Mouse (Mus musculus): ENCODE results near the gene Lhx2. TPM values are rescaled to one million over a fixed set of nuclear protein-coding genes. Genes with fewer than 3 reads are reported as not detected.

Gene Lhx2
- polyA plus RNA-seq, 1 experiment from 2014 or later: 4.3 TPM

- WGBS: under 1% methylated on average over 19 of the region's 19 CpGs
- ATAC-seq (ENCODE audit: low read depth): no peak
- H3K27ac ChIP-seq (replicated peaks): no peak overlapping the region
- H3K36me3 ChIP-seq: no peaks in the 10 kb centered on the region
- H3K27me3 ChIP-seq: peaks cover 99% of the 10 kb centered on the region
- H3K9me3 ChIP-seq: no peaks in the 10 kb centered on the region
- peak overlapping the region; percentile 35 for H3K4me2 ChIP-seq
- H3K4me1 ChIP-seq (replicated peaks): peaks cover 43% of the 10 kb centered on the region
- no peak overlapping the region for H3K9ac ChIP-seq
- H3K4me3 ChIP-seq: peak overlapping the region; percentile 19
Observed at GRCm38 (mm10) chr2:38355731-38356427, 16.8 kb downstream of the Lhx2 start.

- H3K36me3 ChIP-seq: no peaks in the 10 kb centered on the region
- peaks cover 99% of the 10 kb centered on the region for H3K27me3 ChIP-seq
Observed at GRCm38 (mm10) chr2:38356428-38357260, 17.6 kb downstream of the Lhx2 start.

GRCm38 (mm10) chr2:38357294-38358246, 18.5 kb downstream of the Lhx2 start:
- H3K9ac ChIP-seq: no peak overlapping the region
- under 1% methylated on average over 35 of the region's 35 CpGs for WGBS
- H3K27me3 ChIP-seq: peaks cover 99% of the 10 kb centered on the region
- peak overlapping the region; percentile 26 for H3K4me2 ChIP-seq
- H3K27ac ChIP-seq (replicated peaks): no peak overlapping the region
- H3K9me3 ChIP-seq: no peaks in the 10 kb centered on the region
- H3K36me3 ChIP-seq: no peaks in the 10 kb centered on the region
- no peak for ATAC-seq (ENCODE audit: low read depth)
- peaks cover 29% of the 10 kb centered on the region for H3K4me1 ChIP-seq (replicated peaks)
- no peak overlapping the region for H3K4me3 ChIP-seq

More at GRCm38 (mm10) chr2:38356428-38357260, 17.6 kb downstream of the Lhx2 start:
- Histone ChIP-seq H3K9ac (no peak overlapping the region), H3K4me2 (peak overlapping the region; percentile 35), H3K27ac (replicated peaks) (no peak overlapping the region), H3K9me3 (no peaks in the 10 kb centered on the region), H3K4me3 (peak overlapping the region; percentile 19), H3K4me1 (replicated peaks) (peaks cover 36% of the 10 kb centered on the region)
- WGBS: under 1% methylated on average over 53 of the region's 53 CpGs
- ATAC-seq (ENCODE audit: low read depth): 0 out of 2 replicates have a peak, but pooled peaks have one; percentile 7

- ATAC-seq (ENCODE audit: low read depth): no peak
- no peak overlapping the region for H3K9ac ChIP-seq
- WGBS: 3% methylated on average over 3 of the region's 3 CpGs
Observed at GRCm38 (mm10) chr2:38358611-38359010, 19.5 kb downstream of the Lhx2 start.

GRCm38 (mm10) chr2:38359186-38359585, 20.1 kb downstream of the Lhx2 start:
- no peak overlapping the region for H3K9ac ChIP-seq
- H3K27me3 ChIP-seq: peaks cover 99% of the 10 kb centered on the region
- H3K36me3 ChIP-seq: no peaks in the 10 kb centered on the region
- H3K27ac ChIP-seq (replicated peaks): no peak overlapping the region
- peaks cover 28% of the 10 kb centered on the region for H3K4me1 ChIP-seq (replicated peaks)
- H3K4me3 ChIP-seq: no peak overlapping the region
- no peak for ATAC-seq (ENCODE audit: low read depth)
- 3% methylated on average over 10 of the region's 10 CpGs for WGBS
- H3K4me2 ChIP-seq: no peak overlapping the region
- H3K9me3 ChIP-seq: no peaks in the 10 kb centered on the region

More at GRCm38 (mm10) chr2:38358611-38359010, 19.5 kb downstream of the Lhx2 start:
- Histone ChIP-seq H3K36me3 (no peaks in the 10 kb centered on the region), H3K27me3 (peaks cover 99% of the 10 kb centered on the region), H3K4me1 (replicated peaks) (peaks cover 29% of the 10 kb centered on the region), H3K4me3 (no peak overlapping the region), H3K27ac (replicated peaks) (no peak overlapping the region), H3K9me3 (no peaks in the 10 kb centered on the region), H3K4me2 (no peak overlapping the region)

GRCm38 (mm10) chr2:38359811-38360210, 20.7 kb downstream of the Lhx2 start:
- no peak for ATAC-seq (ENCODE audit: low read depth)
- Histone ChIP-seq H3K9me3 (no peaks in the 10 kb centered on the region), H3K27ac (replicated peaks) (no peak overlapping the region), H3K4me1 (replicated peaks) (peaks cover 22% of the 10 kb centered on the region), H3K27me3 (peaks cover 99% of the 10 kb centered on the region), H3K4me2 (no peak overlapping the region), H3K36me3 (no peaks in the 10 kb centered on the region), H3K4me3 (no peak overlapping the region), H3K9ac (no peak overlapping the region)
- WGBS: 3% methylated on average over 13 of the region's 13 CpGs

- WGBS: 54% methylated on average over 7 of the region's 7 CpGs
- ATAC-seq (ENCODE audit: low read depth): no peak
- no peak overlapping the region for H3K27ac ChIP-seq (replicated peaks)
- no peak overlapping the region for H3K4me2 ChIP-seq
- no peaks in the 10 kb centered on the region for H3K9me3 ChIP-seq
- peaks cover 98% of the 10 kb centered on the region for H3K27me3 ChIP-seq
- no peak overlapping the region for H3K4me3 ChIP-seq
- no peaks in the 10 kb centered on the region for H3K36me3 ChIP-seq
- no peak overlapping the region for H3K9ac ChIP-seq
- peaks cover 7% of the 10 kb centered on the region for H3K4me1 ChIP-seq (replicated peaks)
Observed at GRCm38 (mm10) chr2:38366222-38366621, 27.1 kb downstream of the Lhx2 start.

GRCm38 (mm10) chr2:38367023-38367422, 27.9 kb downstream of the Lhx2 start:
- WGBS: 17% methylated on average over 9 of the region's 9 CpGs
- Histone ChIP-seq H3K27me3 (peaks cover 98% of the 10 kb centered on the region), H3K4me3 (no peak overlapping the region), H3K27ac (replicated peaks) (no peak overlapping the region), H3K4me2 (no peak overlapping the region), H3K9me3 (no peaks in the 10 kb centered on the region), H3K36me3 (no peaks in the 10 kb centered on the region), H3K9ac (no peak overlapping the region), H3K4me1 (replicated peaks) (peaks cover 7% of the 10 kb centered on the region)
- no peak for ATAC-seq (ENCODE audit: low read depth)

GRCm38 (mm10) chr2:38367852-38368251, 28.8 kb downstream of the Lhx2 start:
- 53% methylated on average over 5 of the region's 5 CpGs for WGBS
- Histone ChIP-seq H3K4me1 (replicated peaks) (peaks cover 7% of the 10 kb centered on the region), H3K27ac (replicated peaks) (no peak overlapping the region), H3K36me3 (no peaks in the 10 kb centered on the region), H3K9me3 (no peaks in the 10 kb centered on the region), H3K27me3 (peaks cover 98% of the 10 kb centered on the region), H3K4me2 (no peak overlapping the region), H3K4me3 (no peak overlapping the region), H3K9ac (no peak overlapping the region)
- ATAC-seq (ENCODE audit: low read depth): no peak

GRCm38 (mm10) chr2:38368746-38369330, 29.8 kb downstream of the Lhx2 start:
- no peaks in the 10 kb centered on the region for H3K36me3 ChIP-seq
- no peak overlapping the region for H3K27ac ChIP-seq (replicated peaks)
- H3K4me1 ChIP-seq (replicated peaks): peaks cover 7% of the 10 kb centered on the region
- H3K4me3 ChIP-seq: no peak overlapping the region
- H3K4me2 ChIP-seq: peak overlapping the region; percentile 40
- peaks cover 98% of the 10 kb centered on the region for H3K27me3 ChIP-seq
- 5% methylated on average over 31 of the region's 31 CpGs for WGBS
- no peaks in the 10 kb centered on the region for H3K9me3 ChIP-seq
- H3K9ac ChIP-seq: no peak overlapping the region
- no peak for ATAC-seq (ENCODE audit: low read depth)

- Histone ChIP-seq H3K27ac (replicated peaks) (no peak overlapping the region), H3K9me3 (no peaks in the 10 kb centered on the region), H3K4me2 (peak overlapping the region; percentile 37), H3K36me3 (no peaks in the 10 kb centered on the region), H3K4me1 (replicated peaks) (peaks cover 16% of the 10 kb centered on the region; the same call in 1 of the 2 replicates), H3K9ac (no peak overlapping the region), H3K4me3 (no peak overlapping the region), H3K27me3 (peaks cover 97% of the 10 kb centered on the region)
- no peak for ATAC-seq (ENCODE audit: low read depth)
- WGBS: 2% methylated on average over 20 of the region's 20 CpGs
Observed at GRCm38 (mm10) chr2:38375606-38376304, 36.7 kb downstream of the Lhx2 start.

All from neural tube, embryonic 13.5 days (tissue).